Mouse (Mus musculus) forebrain, postnatal 0 days (tissue): Measurements from ENCODE around the gene Cul3. TPM values are rescaled to one million over a fixed set of nuclear protein-coding genes. Genes with fewer than 3 reads are reported as not detected.

Experiments
- ATAC-seq: fragments of 200-750 bp; cut with Nextera tagmentation; 2 replicates; pipeline ENCODE4 v1.8.0; 2017; ENCODE audit warnings: mild to moderate bottlenecking, moderate library complexity
- DNase-seq: peaks from one replicate; pipeline ENCODE4 v3.0.0-alpha.2; 2015
- H3K27ac ChIP-seq: fragments of 300-500 bp; sonication (generic); 2 replicates; pipeline ENCODE4 v1.5.1; 2014; ENCODE audit warnings: low read depth, mild to moderate bottlenecking, antibody characterized with exemption, low read length, moderate library complexity, mixed read lengths
- H3K27me3 ChIP-seq: fragments of 300-500 bp; sonication (generic); 2 replicates; pipeline ENCODE4 v1.6.1; 2014; ENCODE audit warnings: mild to moderate bottlenecking, low read length, mixed read lengths; ENCODE audit not compliant: insufficient read depth
- H3K36me3 ChIP-seq: fragments of 300-500 bp; sonication (generic); 2 replicates; pipeline ENCODE4 v1.6.1; 2014; ENCODE audit warnings: mild to moderate bottlenecking, moderate library complexity; ENCODE audit not compliant: insufficient read depth
- H3K4me1 ChIP-seq: fragments of 300-500 bp; sonication (generic); 2 replicates; pipeline ENCODE4 v1.6.1; 2014; ENCODE audit warnings: antibody characterized with exemption; ENCODE audit not compliant: insufficient read depth
- H3K4me2 ChIP-seq: fragments of 300-500 bp; sonication (generic); 2 replicates; pipeline ENCODE4 v1.6.1; 2014; ENCODE audit warnings: low read depth, mild to moderate bottlenecking, moderate library complexity
- H3K4me3 ChIP-seq: fragments of 300-500 bp; sonication (generic); 2 replicates; pipeline ENCODE4 v1.5.1; 2014; ENCODE audit warnings: low read depth, low read length, mixed read lengths
- H3K9ac ChIP-seq: fragments of 300-500 bp; sonication (generic); 2 replicates; pipeline ENCODE4 v1.6.1; 2014; ENCODE audit warnings: mild to moderate bottlenecking
- H3K9me3 ChIP-seq: fragments of 300-500 bp; sonication (generic); 2 replicates; pipeline ENCODE4 v1.6.1; 2016; ENCODE audit warnings: low read length
- CTCF ChIP-seq: sonication (generic); IDR thresholded peaks from 2 replicates; pipeline ENCODE4 v1.5.1; 2016; ENCODE audit warnings: antibody characterized with exemption, control low read depth, low read depth
- WGBS: fragments of 180-500 bp; shearing (Covaris S2); extraction: QIAGEN DNeasy Blood & Tissue Kit; methylation state at CpG from one replicate; pipeline ENCODE4 v1.1.7; 2014; 5-methylcytosine and 5-hydroxymethylcytosine counted together
- polyA plus RNA-seq: library from polyadenylated mRNA; unstranded; fragments of >200 nt; fragmentation: Nextera tagmentation; extraction: Ambion mirVana; gene quantifications from 2 replicates; pipeline ENCODE4 v1.2.1, GENCODE M21; 2015
- total RNA-seq: library from RNA; depleted of rRNA; stranded (reverse); fragments of >200 nt; gene quantifications from 2 replicates; pipeline ENCODE4 v1.2.3, GENCODE M21; 2014; rRNA removed

Gene Cul3
- 93.3 and 99.6 TPM in 2 replicates for total RNA-seq
- polyA plus RNA-seq, result 24.7 and 25.5 TPM in 2 replicates

DNA sequence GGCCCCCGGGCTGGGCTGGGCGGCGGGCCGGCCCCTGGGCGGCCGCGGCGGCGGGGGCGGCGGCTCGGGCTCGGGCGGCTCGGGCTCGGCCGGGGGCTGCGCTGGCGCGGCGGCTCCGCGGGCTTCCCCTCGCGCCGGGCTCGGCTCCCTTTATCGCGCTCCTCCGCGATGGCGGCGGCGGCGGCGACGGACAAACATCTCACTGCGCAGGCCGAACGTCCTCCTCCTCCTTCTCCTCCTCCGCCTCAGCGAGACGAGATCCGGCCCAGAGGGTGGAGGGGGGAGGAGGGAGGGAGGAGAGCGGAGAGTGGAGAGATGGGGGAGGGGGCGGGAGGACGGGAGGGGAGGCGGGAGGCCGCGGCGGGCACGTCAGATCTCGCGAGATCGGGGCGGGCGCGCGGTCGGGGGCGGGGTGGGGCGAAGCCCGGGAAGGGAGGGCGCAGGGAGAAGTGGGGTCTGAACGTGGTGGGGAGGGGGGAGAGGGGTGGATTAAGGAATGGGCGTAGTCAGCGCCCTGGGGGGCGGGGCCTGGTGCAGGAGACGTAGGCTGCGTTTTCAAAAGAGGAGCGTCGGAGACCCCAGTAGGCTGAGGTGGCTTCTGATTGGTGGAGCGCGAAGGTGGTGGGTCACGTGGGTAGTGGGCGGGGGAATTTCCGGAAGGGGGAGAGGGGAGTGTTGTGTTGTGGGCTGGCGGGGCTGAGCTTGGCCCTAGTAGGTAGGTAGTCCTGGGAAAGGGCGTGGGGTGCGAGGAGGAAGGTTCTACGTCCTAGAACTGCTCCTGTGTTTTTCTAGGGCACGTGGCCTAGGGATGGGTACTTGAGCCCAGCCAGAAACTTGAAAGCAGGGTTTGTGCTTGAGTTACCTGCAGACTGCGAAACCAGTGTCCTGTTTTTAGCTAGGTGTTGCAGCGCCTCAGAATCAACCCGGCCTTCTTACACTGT lies at the start of gene Cul3:
TSS of gene Cul3 (minus strand) at position 45 of the 941 bp plus-strand sequence.
- peak; percentile 98 for DNase-seq
- no peaks in the 10 kb centered on the region for H3K27me3 ChIP-seq
- peaks cover 11% of the 10 kb centered on the region; the same call in 1 of the 2 replicates for H3K4me1 ChIP-seq
- H3K4me2 ChIP-seq, result peak within 1 kb of the TSS; percentile 69
- H3K27ac ChIP-seq, result peak within 1 kb of the TSS; percentile 99
- WGBS, result under 1% methylated on average over 62 of the region's 85 CpGs
- peak within 1 kb of the TSS; percentile 97 for H3K9ac ChIP-seq
- ATAC-seq, result peak; percentile 98
- no peaks in the 10 kb centered on the region for H3K9me3 ChIP-seq
- no peak for TF ChIP-seq CTCF
- peak within 1 kb of the TSS; percentile 96 for H3K4me3 ChIP-seq
- H3K36me3 ChIP-seq, result no peaks in the 10 kb centered on the region

DNA sequence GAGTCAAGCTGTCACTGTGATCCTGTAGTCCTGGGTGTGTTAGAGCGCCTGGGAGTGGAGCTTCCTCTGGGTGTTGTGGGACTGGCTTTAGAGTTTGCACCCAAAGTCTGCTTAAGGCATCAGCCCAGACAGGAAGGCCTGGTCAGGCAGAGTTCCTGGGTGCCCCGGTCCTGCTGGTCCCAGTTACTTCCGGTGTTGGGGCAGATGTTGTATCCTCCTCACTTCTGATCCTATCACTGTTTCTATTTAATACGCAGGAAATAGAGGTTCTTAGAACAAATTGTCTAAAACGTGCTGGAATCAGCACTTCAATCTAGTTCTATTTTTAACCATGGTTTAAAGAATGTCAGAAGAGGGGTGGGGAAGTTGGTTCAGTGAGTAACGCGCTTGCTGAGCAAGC lies 49.2 kb upstream of the Cul3 start:
- 74% methylated on average over 7 of the region's 7 CpGs for WGBS
- no peak for TF ChIP-seq CTCF

DNA sequence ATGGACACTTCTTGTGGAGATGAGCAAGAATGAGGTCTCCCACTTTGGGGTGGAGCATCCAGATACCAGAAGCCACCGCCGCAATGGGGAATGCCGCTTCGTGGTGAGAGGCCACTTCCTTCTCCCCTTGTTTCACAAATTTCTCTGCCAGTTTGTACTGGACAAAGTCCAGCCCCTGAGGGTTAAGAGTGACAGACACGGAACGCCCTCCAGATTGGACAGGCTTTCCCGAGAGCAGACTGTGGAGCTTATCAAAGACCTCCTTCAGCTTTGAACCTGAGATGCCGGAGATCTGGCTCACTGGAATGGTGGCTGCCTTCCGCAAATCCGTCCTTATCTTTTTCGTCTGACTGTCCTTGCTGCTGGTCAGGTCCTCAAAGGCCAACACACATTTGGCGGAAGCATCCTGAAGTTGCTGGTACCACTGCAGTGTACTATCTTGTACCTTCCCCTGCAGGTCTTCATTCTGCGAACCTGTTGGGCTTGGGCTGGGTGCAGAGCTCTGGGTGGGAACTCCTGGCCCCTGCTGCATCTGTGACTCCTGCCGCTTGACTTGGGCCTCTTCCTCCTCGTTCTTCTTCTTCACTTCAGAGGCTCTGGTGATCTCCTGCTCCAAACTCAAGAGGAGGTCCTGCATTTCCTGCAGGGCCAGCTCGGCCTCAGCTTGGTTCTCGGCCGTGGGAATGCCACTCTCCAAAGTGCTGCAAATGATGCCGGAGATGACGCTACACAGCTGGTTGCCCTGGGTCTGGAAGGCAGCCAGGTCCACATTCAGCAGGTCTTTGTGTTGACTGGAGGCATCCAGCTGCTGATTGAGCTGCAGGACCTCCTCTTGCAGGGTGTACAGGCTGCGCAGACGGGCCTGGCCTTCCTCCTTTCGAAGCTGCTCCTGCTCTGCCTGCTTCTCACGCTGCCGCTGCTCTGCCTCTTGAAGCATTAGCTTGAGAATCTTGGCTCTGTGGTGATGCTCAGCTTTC lies 43.6 kb upstream of the Cul3 start:
- no peak overlapping the region for H3K4me2 ChIP-seq
- H3K4me1 ChIP-seq, result no peaks in the 10 kb centered on the region
- TF ChIP-seq CTCF, result no peak
- 83% methylated on average over 25 of the region's 25 CpGs for WGBS
- H3K9ac ChIP-seq, result no peak overlapping the region
- ATAC-seq (no peak), DNase-seq (no peak)
- no peaks in the 10 kb centered on the region for H3K36me3 ChIP-seq
- H3K9me3 ChIP-seq, result no peaks in the 10 kb centered on the region
- no peaks in the 10 kb centered on the region for H3K27me3 ChIP-seq
- no peak overlapping the region for H3K4me3 ChIP-seq
- no peak overlapping the region for H3K27ac ChIP-seq

More for the DNA sequence above, 49.2 kb upstream of the Cul3 start:
- Histone ChIP-seq H3K9me3 (no peaks in the 10 kb centered on the region), H3K27me3 (no peaks in the 10 kb centered on the region), H3K4me2 (no peak overlapping the region), H3K27ac (peak overlapping the region; percentile 3; the same call in 1 of the 2 replicates), H3K4me1 (no peaks in the 10 kb centered on the region), H3K9ac (no peak overlapping the region), H3K4me3 (no peak overlapping the region), H3K36me3 (no peaks in the 10 kb centered on the region)
- ATAC-seq, result peak; percentile 5; the same call in 1 of the 2 replicates
- DNase-seq, result no peak

DNA sequence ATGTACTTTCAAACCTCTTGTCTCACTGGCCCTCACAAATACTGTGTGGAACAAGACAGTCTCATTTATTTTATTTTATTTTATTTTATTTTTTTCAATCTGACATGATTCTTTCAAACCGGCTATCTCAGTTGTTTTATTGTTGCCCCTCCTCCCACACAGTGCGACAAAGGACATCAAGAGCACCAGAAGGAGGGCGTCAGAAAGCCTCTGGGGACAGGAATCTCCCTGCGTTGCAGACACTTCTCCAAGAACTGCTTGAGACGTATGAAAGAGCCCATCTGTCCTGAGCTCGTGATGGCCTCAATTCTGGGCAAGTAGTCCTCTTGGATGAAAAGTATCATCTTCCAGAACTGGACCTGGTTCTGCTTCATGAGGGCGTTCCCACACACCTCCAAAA lies 42.6 kb upstream of the Cul3 start:
- Histone ChIP-seq H3K9ac (no peak overlapping the region), H3K27me3 (no peaks in the 10 kb centered on the region), H3K4me2 (no peak overlapping the region), H3K36me3 (no peaks in the 10 kb centered on the region), H3K27ac (no peak overlapping the region), H3K4me1 (no peaks in the 10 kb centered on the region), H3K9me3 (no peaks in the 10 kb centered on the region), H3K4me3 (no peak overlapping the region)
- no peak for TF ChIP-seq CTCF
- DNase-seq (no peak), ATAC-seq (no peak)
- 83% methylated on average over 7 of the region's 7 CpGs for WGBS

DNA sequence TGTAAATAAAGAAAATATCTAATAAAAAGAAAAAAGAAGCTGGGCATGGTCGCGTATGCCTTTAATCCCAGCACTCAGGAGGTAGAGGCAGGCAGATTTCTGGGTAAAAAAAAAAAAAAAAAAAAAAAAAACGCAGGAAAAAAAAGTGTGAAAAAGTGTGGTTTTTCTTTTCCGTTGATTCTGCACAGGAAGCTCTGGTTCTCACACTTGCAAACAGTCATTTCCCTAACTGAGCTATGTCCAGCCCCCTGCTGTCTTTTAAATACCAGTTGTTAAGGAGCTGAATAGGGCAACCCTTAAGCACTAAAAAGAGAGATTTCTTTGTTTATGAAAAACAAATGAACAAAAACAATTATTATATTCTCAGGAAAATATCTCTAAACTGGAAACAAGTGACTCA lies 41.0 kb upstream of the Cul3 start:
- ATAC-seq (no peak), DNase-seq (no peak)
- Histone ChIP-seq H3K27me3 (no peaks in the 10 kb centered on the region), H3K27ac (no peak overlapping the region), H3K9me3 (no peaks in the 10 kb centered on the region), H3K4me3 (no peak overlapping the region), H3K9ac (no peak overlapping the region), H3K36me3 (no peaks in the 10 kb centered on the region), H3K4me1 (no peaks in the 10 kb centered on the region), H3K4me2 (no peak overlapping the region)
- 20% methylated on average over 4 of the region's 4 CpGs for WGBS
- TF ChIP-seq CTCF, result no peak

DNA sequence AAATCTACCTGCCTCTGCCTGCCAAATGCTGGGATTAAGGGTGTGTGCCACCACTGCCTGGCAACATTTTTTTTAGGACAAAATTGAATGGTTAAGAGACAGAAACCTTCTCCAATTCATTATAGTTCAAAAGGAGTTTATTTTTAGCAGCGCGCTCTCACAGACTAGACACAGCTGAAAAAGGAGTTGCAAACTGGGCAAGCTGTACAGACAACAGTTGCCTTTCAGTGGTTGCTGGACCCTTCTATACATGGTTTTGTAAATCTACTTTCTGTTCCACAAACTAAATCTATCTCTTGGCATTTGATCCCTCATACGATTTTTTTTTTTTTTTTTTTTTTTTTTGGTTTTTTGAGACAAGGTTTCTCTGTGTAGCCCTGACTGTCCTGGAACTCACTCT lies 31.7 kb upstream of the Cul3 start:
- no peak overlapping the region for H3K4me2 ChIP-seq
- H3K36me3 ChIP-seq, result no peaks in the 10 kb centered on the region
- no peak overlapping the region for H3K27ac ChIP-seq
- no peak overlapping the region for H3K4me3 ChIP-seq
- H3K9ac ChIP-seq, result no peak overlapping the region
- no peaks in the 10 kb centered on the region for H3K27me3 ChIP-seq
- TF ChIP-seq CTCF, result no peak
- DNase-seq (no peak), ATAC-seq (no peak)
- 81% methylated on average over 3 of the region's 3 CpGs for WGBS
- H3K4me1 ChIP-seq, result no peaks in the 10 kb centered on the region
- H3K9me3 ChIP-seq, result no peaks in the 10 kb centered on the region
